Mouse (Mus musculus): ENCODE data around the gene Ttc7. TPM values are rescaled to one million over a fixed set of nuclear protein-coding genes. Genes with fewer than 3 reads are reported as not detected.

The Ttc7 gene
- polyA plus RNA-seq, 1 experiment: 31.2 TPM

- TF ChIP-seq GATA1 (IDR thresholded peaks at IDR 0.05; ENCODE audit: low read length): no peak
Observed at GRCm38 (mm10) chr17:87304151-87304894, 21.6 kb downstream of the Ttc7 start.

- TF ChIP-seq GATA1 (IDR thresholded peaks at IDR 0.05; ENCODE audit: low read length): no peak
Observed at GRCm38 (mm10) chr17:87305065-87305464, 22.4 kb downstream of the Ttc7 start.

- TF ChIP-seq GATA1 (IDR thresholded peaks at IDR 0.05; ENCODE audit: low read length): no peak
Observed at GRCm38 (mm10) chr17:87306746-87307145, 24.1 kb downstream of the Ttc7 start.

- TF ChIP-seq GATA1 (IDR thresholded peaks at IDR 0.05; ENCODE audit: low read length): no peak
Observed at GRCm38 (mm10) chr17:87309073-87309788, 26.5 kb downstream of the Ttc7 start.

- TF ChIP-seq GATA1 (IDR thresholded peaks at IDR 0.05; ENCODE audit: low read length): no peak
Observed at GRCm38 (mm10) chr17:87310497-87310896, 27.8 kb downstream of the Ttc7 start.

GRCm38 (mm10) chr17:87312351-87312750 lies 29.7 kb downstream of the Ttc7 start:
- TF ChIP-seq GATA1 (IDR thresholded peaks at IDR 0.05; ENCODE audit: low read length): no peak

- no peak for TF ChIP-seq GATA1 (IDR thresholded peaks at IDR 0.05; ENCODE audit: low read length)
Observed at GRCm38 (mm10) chr17:87312924-87313870, 30.5 kb downstream of the Ttc7 start.

GRCm38 (mm10) chr17:87314121-87314520 lies 31.4 kb downstream of the Ttc7 start:
- TF ChIP-seq GATA1 (IDR thresholded peaks at IDR 0.05; ENCODE audit: low read length): no peak

- TF ChIP-seq GATA1 (IDR thresholded peaks at IDR 0.05; ENCODE audit: low read length): no peak
Observed at GRCm38 (mm10) chr17:87314530-87314946, 31.9 kb downstream of the Ttc7 start.

- TF ChIP-seq GATA1 (IDR thresholded peaks at IDR 0.05; ENCODE audit: low read length): no peak
Observed at GRCm38 (mm10) chr17:87315021-87315531, 32.4 kb downstream of the Ttc7 start.

GRCm38 (mm10) chr17:87315891-87316763 lies 33.4 kb downstream of the Ttc7 start:
- TF ChIP-seq GATA1 (IDR thresholded peaks at IDR 0.05; ENCODE audit: low read length): no peak

GRCm38 (mm10) chr17:87317271-87317670 lies 34.6 kb downstream of the Ttc7 start:
- no peak for TF ChIP-seq GATA1 (IDR thresholded peaks at IDR 0.05; ENCODE audit: low read length)

- TF ChIP-seq GATA1 (IDR thresholded peaks at IDR 0.05; ENCODE audit: low read length): no peak
Observed at GRCm38 (mm10) chr17:87317947-87318346, 35.3 kb downstream of the Ttc7 start.

GRCm38 (mm10) chr17:87321673-87322072 lies 39.0 kb downstream of the Ttc7 start:
- TF ChIP-seq GATA1 (IDR thresholded peaks at IDR 0.05; ENCODE audit: low read length): no peak

All from G1E-ER4 (cell line).